Mouse (Mus musculus): Measurements from ENCODE around the gene Oxtr.

The Oxtr gene

GRCm38 (mm10) chr6:112489910-112490559 lies at the start of gene Oxtr:
Oxtr (minus strand) TSS chr6:112489943.
- no peak for DNase-seq

DNA sequence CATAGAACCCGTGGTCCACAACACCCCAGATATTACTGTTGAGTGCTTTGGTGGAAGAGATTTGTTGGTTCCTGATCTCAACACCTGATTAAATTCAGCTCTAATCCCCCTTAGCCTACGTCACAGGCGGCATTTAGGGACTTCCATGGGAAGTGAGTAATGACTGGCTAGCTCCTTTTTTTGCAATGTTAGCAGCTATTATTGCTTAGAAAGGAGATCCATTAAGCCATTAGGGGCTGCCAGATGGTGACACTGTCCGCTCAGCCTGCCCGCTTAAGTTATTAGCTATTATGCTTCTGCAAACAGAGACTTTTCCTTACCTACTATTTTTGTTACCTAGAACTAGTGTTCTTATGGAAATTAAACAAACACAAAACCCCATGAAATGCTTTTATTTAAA lies 35.7 kb upstream of the Oxtr start:
- no peak for DNase-seq

DNA sequence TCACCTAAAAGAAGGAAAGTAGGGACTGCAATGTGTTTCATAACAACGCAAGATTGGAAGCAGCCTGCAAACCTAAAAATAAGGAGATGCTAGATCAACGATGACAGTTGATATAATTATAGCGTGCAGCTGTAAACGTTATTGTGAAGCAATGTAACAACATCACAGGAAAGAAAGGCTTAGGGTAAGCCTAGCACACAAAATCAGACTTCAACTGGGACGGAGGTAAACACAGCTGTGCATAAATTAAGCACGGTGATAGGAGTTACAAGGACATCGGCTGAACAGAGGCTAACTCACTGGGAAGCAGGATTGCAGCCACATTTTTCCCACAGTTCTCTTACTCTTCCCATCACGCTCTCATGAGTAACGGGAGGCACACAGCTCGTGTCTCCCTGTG lies 34.7 kb upstream of the Oxtr start:
- no peak for DNase-seq

DNA sequence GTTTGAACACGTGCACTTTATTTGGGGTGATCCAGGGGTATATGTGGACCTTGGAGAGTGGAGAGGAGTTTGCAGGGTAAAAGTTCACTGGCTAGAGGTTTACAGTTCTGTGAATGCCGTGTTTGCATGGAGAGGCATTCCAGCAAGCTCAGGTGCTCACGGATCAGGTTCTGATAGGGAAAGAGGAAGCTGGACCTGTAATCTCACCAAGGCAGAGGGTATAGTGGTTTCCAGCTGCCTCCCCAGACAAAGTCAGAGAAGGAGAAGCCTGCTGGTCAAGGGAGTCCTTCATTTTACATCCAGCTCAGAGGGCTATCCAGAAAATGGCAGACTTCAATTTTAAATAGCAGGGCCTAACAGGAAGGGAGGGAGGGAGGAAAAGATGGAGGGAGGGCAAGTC lies 28.2 kb upstream of the Oxtr start:
- DNase-seq = no peak

- no peak for DNase-seq
These were observed 27.8 kb upstream of the Oxtr start for GRCm38 (mm10) chr6:112517572-112517971.

- no peak for DNase-seq
These were observed 26.8 kb upstream of the Oxtr start for GRCm38 (mm10) chr6:112516496-112516895.

GRCm38 (mm10) chr6:112514591-112514990 lies 24.8 kb upstream of the Oxtr start:
- no peak for DNase-seq

DNA sequence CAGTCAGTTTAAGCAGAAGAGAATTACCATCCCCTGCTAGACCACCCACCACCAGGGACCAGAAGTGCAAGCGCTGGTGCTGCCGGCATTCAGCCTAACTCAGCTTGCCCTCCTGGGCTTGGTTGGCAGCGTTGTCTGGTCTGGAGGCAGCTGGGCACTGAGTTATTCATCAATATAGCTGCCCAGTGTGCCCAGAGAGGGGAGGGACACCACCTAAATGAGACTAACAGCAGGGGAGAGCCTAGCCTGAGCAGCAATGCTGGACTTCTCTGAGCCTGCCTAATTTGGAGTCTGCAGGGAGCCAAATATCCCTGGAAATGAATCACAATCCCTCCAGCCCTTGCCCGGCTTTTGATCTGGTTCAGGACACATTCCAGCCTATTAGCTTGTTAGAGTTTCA lies 20.6 kb upstream of the Oxtr start:
- no peak for DNase-seq

DNA sequence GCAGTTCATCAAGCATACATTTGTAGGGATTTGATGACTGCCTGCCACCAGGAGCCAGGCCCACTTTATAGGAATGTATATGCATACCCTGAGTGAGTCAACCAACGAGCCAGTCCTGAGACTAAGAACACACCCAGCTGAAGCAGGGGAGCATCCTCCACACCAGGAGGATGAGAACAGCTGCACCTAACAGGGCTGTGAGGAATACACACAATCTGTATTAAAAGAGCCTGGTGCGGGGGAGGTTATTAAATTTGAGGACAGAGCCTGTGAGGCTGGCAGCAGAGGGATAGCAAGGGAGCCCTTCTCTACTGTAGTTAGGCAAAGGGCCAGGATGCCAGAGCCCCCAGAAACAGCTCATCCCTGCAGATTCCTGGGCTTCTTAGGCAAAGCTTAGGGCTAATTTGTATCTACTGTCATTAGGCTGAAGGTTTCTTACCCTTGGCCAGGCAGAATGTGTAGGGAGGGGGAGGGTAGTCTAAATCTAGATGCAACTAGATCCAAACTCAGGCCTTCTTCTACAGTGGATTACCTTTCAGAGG lies 19.9 kb upstream of the Oxtr start:
- DNase-seq = no peak

DNA sequence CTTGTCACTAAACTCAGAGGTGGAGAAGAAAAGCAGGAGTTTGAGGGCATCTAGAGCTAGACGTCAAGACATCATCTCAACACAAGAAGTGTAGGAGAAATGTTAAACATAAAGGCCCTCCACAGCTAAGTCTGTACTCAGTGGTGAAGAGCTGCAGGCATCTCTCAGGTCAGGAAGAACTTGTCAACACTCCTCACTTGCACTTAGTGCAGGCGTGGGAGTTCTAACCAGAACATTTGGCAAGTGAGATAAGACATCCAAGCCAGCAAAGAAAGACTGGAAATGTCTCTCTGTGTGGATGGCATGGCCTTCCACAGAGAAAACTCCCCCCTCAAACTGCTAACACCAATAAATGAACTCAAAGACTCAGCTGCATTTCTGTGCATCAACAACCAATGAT lies 17.9 kb upstream of the Oxtr start:
- DNase-seq = no peak

DNA sequence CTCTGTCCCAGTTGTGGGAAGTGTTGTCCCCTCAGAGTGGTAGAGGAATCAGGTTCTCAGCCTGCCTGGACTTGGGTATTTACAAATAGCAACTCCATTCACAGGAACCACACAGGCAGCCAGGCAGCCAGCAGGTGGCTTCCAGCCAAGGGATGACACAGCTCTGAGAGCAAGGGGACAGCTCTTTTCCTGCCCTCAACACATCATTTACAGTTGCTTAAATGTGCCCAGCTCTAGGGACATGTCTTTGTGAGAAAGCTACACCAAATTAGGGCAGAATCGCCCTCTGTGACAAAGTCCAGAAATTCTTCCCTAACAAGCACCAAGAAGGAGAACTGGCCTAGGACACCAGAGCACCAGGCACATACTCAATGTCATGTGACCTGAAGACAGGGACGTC lies 11.4 kb upstream of the Oxtr start:
- peak; percentile 67 for DNase-seq

- peak; percentile 32 for DNase-seq
These were observed 9.7 kb upstream of the Oxtr start for GRCm38 (mm10) chr6:112499456-112499855.

- DNase-seq = no peak
These were observed 9.0 kb upstream of the Oxtr start for GRCm38 (mm10) chr6:112498716-112499115.

GRCm38 (mm10) chr6:112497456-112497855 lies 7.7 kb upstream of the Oxtr start:
- DNase-seq = no peak

DNA sequence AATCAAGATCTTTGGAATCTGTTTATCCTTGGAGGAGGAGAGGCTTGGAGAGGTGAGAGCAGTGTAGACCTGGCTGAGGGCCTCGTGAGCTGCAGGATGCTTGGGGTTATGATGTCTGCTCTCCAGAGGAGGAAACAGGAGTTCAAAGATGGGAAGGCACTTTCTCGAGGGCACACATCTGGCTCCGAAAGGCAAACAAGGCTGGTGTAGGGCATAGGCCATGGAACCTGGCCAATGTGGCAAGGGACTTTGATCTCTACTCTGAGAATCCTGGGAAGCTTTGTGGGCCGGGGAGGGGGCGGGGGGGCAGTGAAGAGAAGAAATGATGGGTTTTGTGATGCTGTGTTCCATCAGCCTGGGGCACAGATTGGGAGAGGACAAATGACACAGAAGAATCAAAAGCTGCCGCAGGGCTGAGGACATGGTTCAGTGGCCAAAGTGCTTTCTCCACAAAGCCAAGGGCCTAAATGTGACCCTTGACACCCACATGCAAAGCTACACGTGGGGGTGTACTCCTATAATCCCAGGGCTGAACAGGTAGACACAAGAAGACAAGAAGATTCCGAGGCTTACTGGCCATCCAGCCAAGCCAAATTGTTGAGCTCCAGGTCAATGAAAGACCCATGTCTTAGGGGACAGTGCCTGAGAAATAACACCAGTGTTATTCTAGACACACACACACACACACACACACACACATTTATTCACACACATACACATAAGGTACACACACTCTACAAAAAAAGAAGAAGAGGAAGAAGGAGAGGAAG lies 6.7 kb upstream of the Oxtr start:
- DNase-seq = peak; percentile 59

- no peak for DNase-seq
These were observed 5.5 kb upstream of the Oxtr start for GRCm38 (mm10) chr6:112495219-112495618.

GRCm38 (mm10) chr6:112494620-112495081 lies 4.9 kb upstream of the Oxtr start:
- peak; percentile 51 for DNase-seq

- DNase-seq = no peak
These were observed 3.6 kb upstream of the Oxtr start for GRCm38 (mm10) chr6:112493371-112493770.

DNA sequence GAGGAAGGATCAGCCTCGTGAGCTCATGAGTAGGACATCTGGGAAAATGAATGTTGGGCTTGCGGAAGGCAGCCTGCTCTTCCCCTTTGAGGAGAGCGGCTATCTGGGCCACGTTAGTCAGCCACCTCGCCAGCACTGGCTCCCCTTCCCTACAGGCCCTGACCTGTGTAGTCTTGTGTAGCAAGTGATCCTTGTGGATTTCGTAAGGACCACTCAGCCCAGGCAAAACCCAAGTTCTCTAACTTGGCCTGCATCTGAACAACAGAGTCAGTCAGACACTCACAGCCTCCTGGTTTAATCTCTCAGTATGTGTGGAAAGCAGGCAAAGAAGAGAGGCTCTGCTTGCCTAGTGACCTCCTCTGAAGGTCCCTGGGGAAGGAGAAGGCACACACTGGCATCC lies 2.9 kb upstream of the Oxtr start:
- DNase-seq = no peak

DNA sequence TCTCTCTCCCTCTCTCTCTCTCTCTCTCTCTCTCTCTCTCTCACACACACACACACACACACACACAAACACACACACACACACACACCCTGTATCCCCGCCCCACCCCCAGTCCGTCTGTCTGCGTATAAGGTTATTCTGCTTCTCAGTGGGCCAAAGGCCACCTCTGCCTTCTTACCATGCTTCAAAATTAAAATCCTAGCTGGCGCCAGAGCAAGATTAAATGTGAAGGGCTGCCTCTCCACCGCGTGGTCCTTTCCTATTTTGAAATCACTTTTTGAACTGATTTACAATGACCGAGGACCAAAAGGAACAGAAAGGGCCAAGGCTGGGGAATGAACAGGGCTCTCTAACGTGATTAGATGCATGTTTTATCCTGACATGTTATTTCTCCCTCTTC lies 1.8 kb upstream of the Oxtr start:
- no peak for DNase-seq

DNA sequence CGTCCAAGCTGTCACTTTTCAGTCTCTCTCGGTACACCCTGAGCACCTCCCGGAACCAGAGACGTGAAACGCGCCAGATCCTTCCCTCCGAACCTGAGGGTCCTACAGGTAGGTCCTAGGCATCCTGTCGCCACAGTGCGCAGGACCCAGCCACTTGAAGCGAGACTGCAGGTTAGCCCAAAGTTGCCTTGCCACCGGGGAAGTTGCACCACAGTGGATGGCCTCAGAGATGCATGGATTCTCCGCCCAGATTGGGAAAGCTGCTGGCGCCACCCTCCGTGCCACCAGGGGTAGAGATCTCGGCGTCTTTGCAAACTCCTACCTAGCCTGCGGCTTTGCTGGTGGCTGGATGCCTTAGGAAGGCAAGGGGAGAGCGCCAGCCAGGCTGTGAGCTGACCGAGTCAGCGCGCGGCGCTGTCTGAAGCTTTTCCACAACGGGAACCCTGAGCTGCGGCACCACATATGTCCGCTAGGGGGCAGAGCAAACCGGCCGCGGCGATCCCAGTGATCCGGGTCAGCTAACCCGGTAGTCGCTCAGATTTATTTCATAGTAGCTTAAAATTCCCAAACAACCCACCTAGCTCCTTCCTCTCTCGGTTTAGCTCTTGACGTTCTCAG lies 991 bp upstream of the Oxtr start:
- DNase-seq = peak; percentile 91

DNA sequence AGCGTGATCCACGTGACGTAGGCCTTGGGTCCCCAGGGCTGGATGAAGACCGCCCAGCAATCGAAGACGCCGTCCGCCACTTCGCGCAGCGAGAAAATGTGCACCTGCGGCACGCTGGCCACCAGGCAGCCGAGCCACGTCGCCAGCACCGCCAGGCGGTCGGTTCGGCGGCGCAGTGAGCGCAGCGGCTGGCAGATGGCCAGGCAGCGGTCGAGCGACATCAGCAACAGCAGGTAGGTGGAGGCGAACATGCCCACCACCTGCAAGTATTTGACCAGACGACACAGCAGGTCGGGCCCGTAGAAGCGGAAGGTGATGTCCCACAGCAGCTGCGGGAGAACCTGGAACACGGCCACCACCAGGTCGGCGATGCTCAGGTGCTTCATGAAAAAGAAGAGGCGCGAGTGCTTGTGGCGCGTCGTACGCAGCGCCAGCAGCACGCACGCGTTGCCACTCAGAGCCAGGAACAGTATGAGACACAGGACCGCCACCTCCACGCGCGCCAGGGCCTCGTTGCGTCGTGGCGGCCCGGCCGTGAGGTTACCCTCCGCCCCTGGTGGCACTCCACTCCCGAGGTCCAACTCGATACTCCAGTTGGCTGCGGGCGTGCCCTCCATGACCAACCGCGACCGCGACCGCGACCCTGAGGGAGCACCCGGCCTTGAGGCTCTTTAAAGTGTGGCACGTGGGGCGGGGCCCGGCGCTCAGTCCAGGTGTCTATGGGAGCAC lies 398 bp downstream of the Oxtr start:
- peak; percentile 52 for DNase-seq

DNA sequence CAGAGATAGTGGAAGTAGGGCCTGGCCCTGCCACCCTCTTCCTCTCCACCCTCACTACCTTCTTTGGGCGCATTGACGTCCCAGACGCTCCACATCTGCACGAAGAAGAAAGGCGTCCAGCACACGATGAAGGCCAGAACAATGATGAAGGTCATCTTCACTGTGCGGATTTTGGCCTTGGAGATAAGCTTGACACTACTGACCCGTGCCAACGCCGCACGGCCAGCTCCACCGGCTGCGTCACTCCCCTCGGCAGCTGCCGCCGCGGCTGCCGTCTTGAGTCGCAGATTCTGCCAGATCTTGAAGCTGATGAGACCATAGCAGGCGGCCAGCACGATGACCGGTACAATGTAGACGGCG lies 942 bp downstream of the Oxtr start:
- no peak for DNase-seq

All from kidney, postnatal 10 days (tissue).